Mouse (Mus musculus) brain, embryonic 14.5 days (tissue): ENCODE measurements around the gene Vcp.

Experiments
- CTCF ChIP-seq: fragments of 200-500 bp; IDR thresholded peaks from 2 replicates; pipeline ENCODE4 v1.5.1; 2012; ENCODE audit warnings: inconsistent platforms, mild to moderate bottlenecking, moderate library complexity, borderline replicate concordance; ENCODE audit not compliant: insufficient read depth, insufficient read length; ENCODE audit errors: extremely low read depth
- POLR2A ChIP-seq: fragments of 200-500 bp; IDR thresholded peaks from 2 replicates; pipeline ENCODE4 v1.6.1; 2012; ENCODE audit warnings: mild to moderate bottlenecking, inconsistent platforms, borderline replicate concordance; ENCODE audit not compliant: poor library complexity, insufficient read depth, insufficient read length, severe bottlenecking; ENCODE audit errors: extremely low read depth

- TF ChIP-seq CTCF (no peak), POLR2A (peak; percentile 47; the same call in 1 of the 2 replicates)
These were observed 45.5 kb upstream of the Vcp start, which contains the start of gene Fam214b for GRCm38 (mm10) chr4:43045659-43046302.
